Mouse (Mus musculus) kidney, adult 2 months (tissue): ENCODE results near the gene Cpm. TPM values are rescaled to one million over a fixed set of nuclear protein-coding genes. Genes with fewer than 3 reads are reported as not detected.

Experiments
- DNase-seq: peaks from one replicate; pipeline ENCODE4 v3.0.0; 2021
- H3K27ac ChIP-seq: fragments of 200-500 bp; 2 replicates; pipeline ENCODE4 v1.5.1; 2012; ENCODE audit warnings: low read depth, low read length, control low read depth, inconsistent platforms; ENCODE audit not compliant: insufficient read depth
- H3K27me3 ChIP-seq: fragments of 200-500 bp; replicated peaks from 2 replicates; pipeline ENCODE4 v1.6.1; 2012; ENCODE audit warnings: mild to moderate bottlenecking, moderate library complexity, low read length, inconsistent platforms; ENCODE audit not compliant: control insufficient read depth, insufficient read depth
- H3K36me3 ChIP-seq: fragments of 200-500 bp; 2 replicates; pipeline ENCODE4 v1.6.1; 2012; ENCODE audit warnings: mild to moderate bottlenecking, moderate library complexity, low read length, inconsistent platforms; ENCODE audit not compliant: control insufficient read depth, insufficient read depth
- H3K4me1 ChIP-seq: fragments of 200-500 bp; 2 replicates; pipeline ENCODE4 v1.6.1; 2011; ENCODE audit warnings: low read length; ENCODE audit not compliant: control insufficient read depth, insufficient read depth
- H3K4me3 ChIP-seq: fragments of 200-500 bp; 2 replicates; pipeline ENCODE4 v1.5.1; 2011; ENCODE audit warnings: mild to moderate bottlenecking, low read depth, low read length, control low read depth; ENCODE audit not compliant: insufficient read depth
- CTCF ChIP-seq: fragments of 200-500 bp; conservative IDR thresholded peaks from 2 replicates; pipeline ENCODE4 v1.5.1; 2011; ENCODE audit warnings: low read depth, mild to moderate bottlenecking, control low read depth, low read length, moderate library complexity, mixed read lengths; ENCODE audit not compliant: insufficient read depth, insufficient read length
- POLR2A ChIP-seq: fragments of 200-500 bp; IDR thresholded peaks from one replicate; pipeline ENCODE4 v1.6.1; 2011; ENCODE audit warnings: low read depth, low read length, control low read depth
- WGBS: fragments of 180-500 bp; shearing (Covaris S2); methylation state at CpG from one replicate; pipeline ENCODE4 v1.1.7; 2018; 5-methylcytosine and 5-hydroxymethylcytosine counted together
- polyA plus RNA-seq: library from polyadenylated mRNA; depleted of rRNA; stranded (reverse); fragments of >200 nt; gene quantifications from 2 replicates; pipeline ENCODE4 v1.2.3, GENCODE M21; 2012

Gene Cpm
- polyA plus RNA-seq, 1 experiment = 37.2 TPM

DNA sequence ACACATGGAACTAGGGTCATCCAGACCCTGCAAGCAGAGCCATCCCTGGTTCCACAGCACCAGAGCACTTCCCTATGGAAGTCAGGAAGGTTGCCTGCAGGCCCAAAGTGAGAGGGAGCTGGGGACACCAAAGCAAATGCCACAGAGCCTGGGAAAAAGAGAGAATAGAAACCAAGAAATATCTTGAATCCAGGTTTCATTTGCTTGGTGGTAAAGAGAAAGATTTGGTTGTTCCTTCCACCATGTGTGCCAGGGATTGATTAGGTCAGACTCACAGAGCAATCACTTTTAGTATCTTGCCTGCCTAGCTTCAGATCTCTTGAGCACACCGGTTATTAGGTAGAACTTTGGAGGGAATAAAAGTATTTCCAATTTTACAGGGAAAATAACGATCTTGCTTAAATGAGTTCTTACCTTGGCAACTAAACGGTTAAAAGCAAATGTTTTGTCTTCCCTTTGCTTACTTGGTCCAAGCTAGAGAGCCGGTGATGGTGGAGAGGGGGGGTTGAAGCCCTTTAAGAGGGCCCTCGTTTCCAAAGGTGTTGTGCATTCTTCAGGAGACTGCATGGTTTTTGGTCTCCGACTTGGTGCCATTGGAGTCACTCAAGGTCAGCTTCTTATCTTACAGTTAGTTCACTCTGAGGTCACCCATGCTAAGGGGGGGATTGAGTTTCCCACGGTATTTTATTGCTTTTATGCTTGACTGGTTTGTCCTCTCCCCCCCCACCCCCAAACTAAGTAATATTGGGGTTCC lies 26.8 kb downstream of the Cpm start:
- no peaks in the 10 kb centered on the region for H3K27me3 ChIP-seq
- 48% methylated on average over 7 of the region's 7 CpGs for WGBS

GRCm38 (mm10) chr10:117656662-117656962 lies 27.3 kb downstream of the Cpm start:
- no peak overlapping the region for H3K4me3 ChIP-seq
- H3K27me3 ChIP-seq = no peaks in the 10 kb centered on the region
- H3K27ac ChIP-seq = no peak overlapping the region
- peaks cover 2% of the 10 kb centered on the region; the same call in 1 of the 2 replicates for H3K4me1 ChIP-seq
- DNase-seq = no peak
- WGBS = 74% methylated on average over 6 of the region's 6 CpGs
- TF ChIP-seq POLR2A = no peak
- no peak for TF ChIP-seq CTCF
- H3K36me3 ChIP-seq = no peaks in the 10 kb centered on the region

More for the DNA sequence above, 26.8 kb downstream of the Cpm start:
- no peak for TF ChIP-seq CTCF
- no peak for TF ChIP-seq POLR2A
- H3K27ac ChIP-seq = no peak overlapping the region
- H3K4me3 ChIP-seq = no peak overlapping the region
- DNase-seq = no peak
- H3K4me1 ChIP-seq = peaks cover 2% of the 10 kb centered on the region; the same call in 1 of the 2 replicates
- H3K36me3 ChIP-seq = no peaks in the 10 kb centered on the region

GRCm38 (mm10) chr10:117656985-117657658 lies 27.8 kb downstream of the Cpm start:
- TF ChIP-seq POLR2A (no peak), CTCF (no peak)
- Histone ChIP-seq H3K4me3 (no peak overlapping the region), H3K27ac (no peak overlapping the region), H3K36me3 (no peaks in the 10 kb centered on the region), H3K27me3 (no peaks in the 10 kb centered on the region), H3K4me1 (peaks cover 2% of the 10 kb centered on the region; the same call in 1 of the 2 replicates)
- WGBS = 82% methylated on average over 7 of the region's 7 CpGs
- no peak for DNase-seq

DNA sequence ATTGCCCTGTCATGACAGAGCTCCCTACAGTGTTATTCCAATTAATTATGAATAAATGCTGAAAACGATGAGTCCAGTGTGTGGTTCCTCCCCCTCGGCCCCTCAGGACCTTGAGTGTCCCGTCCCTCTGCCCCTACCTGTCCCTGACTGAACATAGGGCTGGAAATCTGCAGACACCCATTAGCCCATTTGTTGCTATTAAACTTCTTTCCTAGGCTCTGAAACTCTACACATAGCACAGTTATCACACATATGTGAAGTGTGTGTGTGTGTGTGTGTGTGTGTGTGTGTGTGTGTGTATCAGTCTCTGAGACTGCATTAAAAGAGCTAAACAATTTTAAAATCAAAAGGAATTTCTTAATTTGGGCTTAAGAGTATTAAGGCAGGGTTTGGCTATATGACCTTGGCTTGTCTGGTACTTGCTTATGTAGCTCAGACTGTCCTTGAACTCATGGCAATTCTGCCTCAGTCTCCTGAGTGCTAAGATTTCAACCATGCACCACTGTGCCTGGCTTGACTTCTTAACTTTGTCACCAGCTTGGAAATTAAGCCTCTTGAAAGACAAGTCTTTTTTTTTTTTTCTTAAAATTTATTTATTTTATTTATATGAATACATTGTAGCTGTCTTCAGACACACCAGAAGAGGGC lies 28.5 kb downstream of the Cpm start:
- no peaks in the 10 kb centered on the region for H3K27me3 ChIP-seq
- TF ChIP-seq CTCF = no peak
- no peak for TF ChIP-seq POLR2A
- no peak for DNase-seq
- H3K4me1 ChIP-seq = peaks cover 5% of the 10 kb centered on the region; the same call in 1 of the 2 replicates
- no peak overlapping the region for H3K27ac ChIP-seq
- H3K36me3 ChIP-seq = no peaks in the 10 kb centered on the region
- WGBS = 78% methylated on average over 3 of the region's 3 CpGs
- H3K4me3 ChIP-seq = no peak overlapping the region

GRCm38 (mm10) chr10:117658522-117659429 lies 29.5 kb downstream of the Cpm start:
- Histone ChIP-seq H3K27ac (no peak overlapping the region), H3K4me1 (peaks cover 14% of the 10 kb centered on the region; the same call in 1 of the 2 replicates), H3K4me3 (no peak overlapping the region), H3K36me3 (no peaks in the 10 kb centered on the region), H3K27me3 (no peaks in the 10 kb centered on the region)
- DNase-seq = no peak
- 93% methylated on average over 14 of the region's 14 CpGs for WGBS
- TF ChIP-seq POLR2A (no peak), CTCF (no peak)

GRCm38 (mm10) chr10:117659430-117659813 lies 30.1 kb downstream of the Cpm start:
- Histone ChIP-seq H3K4me1 (peaks cover 17% of the 10 kb centered on the region; the same call in 1 of the 2 replicates), H3K4me3 (no peak overlapping the region), H3K36me3 (no peaks in the 10 kb centered on the region), H3K27me3 (no peaks in the 10 kb centered on the region), H3K27ac (no peak overlapping the region)
- TF ChIP-seq POLR2A = no peak
- no peak for TF ChIP-seq CTCF
- 68% methylated on average over 11 of the region's 11 CpGs for WGBS
- no peak for DNase-seq
